Mouse (Mus musculus) Patski (cell line): Measurements from ENCODE around the gene Spred3. TPM values are rescaled to one million over a fixed set of nuclear protein-coding genes. Genes with fewer than 3 reads are reported as not detected.
A peak's percentile ranks its signal among the peaks of the same experiment; 100 is the strongest.

ENCODE experiments used
- ATAC-seq: fragments of 100-300 bp; one replicate; pipeline ENCODE4 v1.8.0; 2021
- CTCF ChIA-PET: fragments of 350-600 bp; sonication (Branson Sonifier 250); formaldehyde crosslinking; loops from one replicate; lab custom pipeline; 2022; ENCODE audit warnings: inconsistent platforms; lab: Charles Lee
- POLR2A ChIA-PET: fragments of 350-600 bp; sonication (Branson Sonifier 250); formaldehyde crosslinking; loops from one replicate; lab custom pipeline; 2022; ENCODE audit warnings: antibody characterized with exemption, inconsistent platforms; lab: Charles Lee
- DNase-seq: peaks from one replicate; pipeline ENCODE4 v3.0.0-alpha.2; 2011; ENCODE audit warnings: low read depth, low spot score
- H3K27me3 ChIP-seq: fragments of 371-371 bp; one replicate; pipeline ENCODE4 v1.5.1; 2021
- CTCF ChIP-seq: fragments of 100-300 bp; IDR thresholded peaks from one replicate; pipeline ENCODE4 v1.5.1; 2021
- in situ Hi-C: fragments of 300-500 bp; cut with MboI; formaldehyde crosslinking; loops from 3 replicates; pipeline ENCODE4 v1.11.1; 2018; ENCODE audit warnings: low pct_unique_long_range_greater_than_20kb, mixed read lengths
- polyA plus RNA-seq: library from polyadenylated mRNA; unstranded; gene quantifications from one replicate; pipeline ENCODE4 v1.2.3, GENCODE M21; 2021

Spred3 gene
- polyA plus RNA-seq, 1 experiment from 2014 or later, result 42.6 TPM

DNA sequence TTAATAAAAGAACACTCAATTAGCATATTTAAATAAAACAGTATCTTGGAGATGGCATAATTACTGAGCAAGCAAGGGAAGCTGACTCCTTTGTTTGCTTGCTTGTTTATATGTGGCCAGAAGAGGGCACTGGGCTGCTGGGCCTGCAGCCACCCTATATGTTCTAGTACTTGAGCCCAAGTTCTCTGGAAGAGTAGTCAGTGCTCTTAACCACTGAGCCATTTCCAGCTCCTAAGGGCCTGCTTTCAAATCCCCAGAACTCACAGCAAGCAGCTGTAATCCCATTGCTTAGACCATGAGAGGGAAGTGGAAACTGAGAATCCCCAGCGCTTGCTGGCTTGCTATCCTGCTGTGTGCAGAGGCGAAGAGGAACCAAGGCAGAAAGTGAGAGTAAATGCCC lies 41.5 kb downstream of the Spred3 start:
- H3K27me3 ChIP-seq, result peaks cover 4% of the 10 kb centered on the region
- ChIA-PET CTCF (interaction anchor here (0.9 to 2.6 kb wide), 3 partner anchors 32 to 172 kb away, joined by 4 to 8 read pairs (median 4); no protein-coding TSS in a partner anchor), POLR2A (no interaction called here)
- TF ChIP-seq CTCF, result peak; percentile 70
- ATAC-seq (no peak), DNase-seq (no peak)
- in situ Hi-C loops, result loop anchor here (5.0 kb wide), 1 partner anchor 164 kb away; no protein-coding TSS in a partner anchor

DNA sequence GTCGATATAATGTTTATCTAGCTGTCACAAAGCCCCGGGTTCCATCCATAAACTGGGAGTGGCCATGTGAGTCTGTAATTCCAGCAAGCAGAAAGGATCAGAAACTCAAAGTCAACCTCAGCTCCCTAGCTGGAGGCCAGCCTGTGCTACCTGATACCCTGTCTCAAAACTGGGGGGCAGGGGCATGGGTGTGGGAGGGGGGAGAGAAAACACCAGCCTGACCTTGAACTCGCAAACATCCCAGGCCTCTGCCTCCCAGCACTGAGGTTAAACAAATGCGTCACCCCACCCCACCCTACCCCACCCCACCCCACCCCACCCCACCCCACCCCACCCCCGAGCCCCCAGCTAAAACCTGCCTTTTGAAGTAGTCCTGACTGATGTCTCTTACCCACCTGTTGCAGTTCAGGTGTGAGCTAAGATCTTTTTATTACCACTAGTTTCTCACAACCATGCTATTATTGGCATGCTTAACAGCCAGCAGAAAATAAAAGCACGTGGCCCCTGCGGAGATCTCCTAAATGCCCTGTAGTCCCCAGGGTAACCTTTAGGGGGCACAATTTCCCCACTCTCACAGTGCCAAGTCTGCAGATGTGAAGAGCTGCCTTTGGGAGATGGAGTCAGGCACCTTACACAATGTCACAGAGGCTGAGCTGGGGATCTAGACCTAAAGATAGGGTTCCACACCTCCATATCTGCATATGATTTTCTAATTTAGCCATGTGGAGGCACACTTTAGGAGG lies 43.9 kb downstream of the Spred3 start:
- peak; percentile 24 for DNase-seq
- CTCF ChIA-PET, result interaction anchor here (0.6 to 2.1 kb wide), 10 partner anchors 20 to 175 kb away, joined by 3 to 12 read pairs (median 4); no protein-coding TSS in a partner anchor
- in situ Hi-C loops, result loop anchor here (5.0 kb wide), 1 partner anchor 166 kb away; no protein-coding TSS in a partner anchor
- peak; percentile 86 for TF ChIP-seq CTCF
- no peaks in the 10 kb centered on the region for H3K27me3 ChIP-seq
- no peak for ATAC-seq
- POLR2A ChIA-PET, result no interaction called here

DNA sequence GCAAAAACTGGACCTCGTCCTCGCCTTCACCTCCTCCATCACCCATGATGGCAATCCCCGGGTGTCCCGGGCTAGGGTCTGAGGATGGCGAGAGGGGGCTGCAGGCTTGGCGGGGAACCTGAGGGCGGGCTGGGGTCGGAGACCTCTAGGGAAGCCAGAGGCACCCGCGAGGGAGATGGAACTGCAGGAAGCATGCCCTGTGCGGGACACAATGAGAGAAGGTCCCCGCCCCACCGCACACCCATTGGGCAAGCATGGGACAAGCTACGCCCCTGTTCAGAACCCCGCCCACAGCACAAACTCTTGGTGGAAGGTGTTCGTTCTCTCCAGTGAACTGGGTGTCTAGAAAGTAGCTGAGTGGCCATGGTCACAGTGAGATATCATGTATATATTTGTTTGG lies 45.2 kb downstream of the Spred3 start, which contains the start of gene Ryr1:
TSS of gene Ryr1 (minus strand) at position 210 of the 400 bp plus-strand sequence.
- peak; percentile 65 for ATAC-seq
- POLR2A ChIA-PET, result no interaction called here
- in situ Hi-C loops, result loop anchor here (5.0 to 25.0 kb wide), 2 partner anchors 167 to 412 kb away; no protein-coding TSS in a partner anchor
- no peak for DNase-seq
- no peaks in the 10 kb centered on the region for H3K27me3 ChIP-seq
- CTCF ChIA-PET, result interaction anchor here (2.0 to 2.1 kb wide), 2 partner anchors 21 to 119 kb away, joined by 5 to 10 read pairs; no protein-coding TSS in a partner anchor
- TF ChIP-seq CTCF, result no peak

DNA sequence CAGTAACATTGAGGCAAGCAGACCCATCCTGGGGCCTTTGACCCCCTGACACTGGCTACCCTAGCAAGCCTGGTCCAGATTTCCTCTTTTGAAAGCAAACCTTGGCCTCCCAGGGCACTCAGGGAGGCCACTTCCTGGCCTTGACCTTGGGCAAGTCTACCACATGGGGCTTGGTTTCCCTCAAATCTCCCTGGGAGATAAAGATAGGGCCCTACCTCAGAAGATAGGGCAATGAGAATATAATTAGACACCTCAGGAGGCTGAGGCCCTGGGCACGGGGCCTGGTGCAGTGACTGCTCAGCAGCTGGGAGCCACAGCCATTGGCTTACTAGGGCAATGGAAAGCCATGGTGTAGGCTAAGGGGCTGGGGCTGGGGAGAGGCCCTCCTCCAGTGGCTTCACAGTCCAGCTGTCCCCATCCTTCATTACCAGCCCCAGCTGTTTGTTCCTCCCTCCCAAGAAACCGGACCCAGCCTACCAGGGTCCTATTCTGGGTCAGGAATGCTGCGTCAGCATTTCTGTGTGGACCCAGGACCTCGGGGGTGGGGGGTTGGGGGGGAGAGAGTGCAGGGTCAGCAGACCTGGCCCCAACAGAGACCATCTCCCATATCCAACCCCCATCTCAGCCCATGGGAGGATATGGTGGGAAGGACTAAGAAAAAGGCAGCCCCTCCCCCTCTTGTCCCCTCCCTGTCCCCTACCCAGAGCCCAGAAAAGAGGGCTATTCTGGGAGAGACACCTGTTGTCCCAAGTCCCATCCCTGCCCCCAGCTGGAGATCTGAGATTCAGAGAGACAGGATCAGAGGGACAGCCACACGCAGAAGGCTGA lies 46.5 kb downstream of the Spred3 start:
- ChIA-PET POLR2A (no interaction called here), CTCF (no interaction called here)
- no peak for DNase-seq
- TF ChIP-seq CTCF, result no peak
- in situ Hi-C loops, result loop anchor here (25.0 kb wide), 1 partner anchor 414 kb away; no protein-coding TSS in a partner anchor
- ATAC-seq, result no peak
- H3K27me3 ChIP-seq, result peaks cover 4% of the 10 kb centered on the region

DNA sequence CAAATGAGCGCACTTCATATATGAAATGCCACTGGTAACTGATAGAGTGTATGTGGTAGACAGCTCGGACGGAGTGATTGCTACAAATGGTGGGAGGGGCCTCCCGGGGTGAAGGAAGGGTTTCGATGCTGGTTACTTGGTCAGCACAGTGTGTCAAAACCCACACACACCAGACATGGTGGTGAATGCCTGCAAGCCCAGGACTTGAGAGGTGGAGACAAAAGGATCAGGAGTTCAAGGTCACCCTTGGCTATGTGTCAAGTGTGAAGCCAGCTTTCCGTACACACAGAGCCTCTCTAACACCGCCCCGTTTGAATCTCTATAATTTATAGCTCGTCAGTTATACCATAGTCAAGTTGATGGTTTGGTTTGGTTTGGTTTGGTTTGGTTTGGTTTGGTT lies 47.4 kb downstream of the Spred3 start:
- ATAC-seq, result no peak
- TF ChIP-seq CTCF, result no peak
- in situ Hi-C loops, result loop anchor here (25.0 kb wide), 1 partner anchor 414 kb away; no protein-coding TSS in a partner anchor
- no peak for DNase-seq
- peaks cover 4% of the 10 kb centered on the region for H3K27me3 ChIP-seq
- POLR2A ChIA-PET, result no interaction called here
- CTCF ChIA-PET, result no interaction called here

DNA sequence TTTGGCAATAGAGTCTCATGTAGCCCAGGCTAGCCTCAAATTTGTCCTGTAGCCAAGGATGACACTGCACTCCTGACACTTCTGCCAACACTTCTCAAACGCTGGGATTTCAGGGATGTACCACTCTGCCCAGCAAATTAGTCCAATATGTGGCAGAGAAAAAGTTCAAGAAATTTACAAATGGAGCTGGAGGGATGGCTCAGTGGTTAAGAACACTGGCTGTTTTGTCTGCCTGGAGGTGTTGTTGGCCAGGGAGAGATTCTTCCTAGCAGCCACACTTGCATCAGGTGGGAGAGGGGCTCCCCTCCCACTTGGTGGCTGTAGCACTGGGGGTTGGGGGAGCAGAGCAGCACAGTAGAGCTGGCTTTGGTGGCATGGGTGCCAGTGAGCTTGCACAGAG lies 50.7 kb downstream of the Spred3 start:
- peaks cover 5% of the 10 kb centered on the region for H3K27me3 ChIP-seq
- DNase-seq (no peak), ATAC-seq (no peak)
- CTCF ChIA-PET, result no interaction called here
- TF ChIP-seq CTCF, result no peak
- POLR2A ChIA-PET, result interaction anchor here (0.5 kb wide), 1 partner anchor 37 kb away, joined by 3 read pairs; the partner anchor contains the start of gene Fam98c
- in situ Hi-C loops, result loop anchor here (25.0 kb wide), 1 partner anchor 418 kb away; no protein-coding TSS in a partner anchor

DNA sequence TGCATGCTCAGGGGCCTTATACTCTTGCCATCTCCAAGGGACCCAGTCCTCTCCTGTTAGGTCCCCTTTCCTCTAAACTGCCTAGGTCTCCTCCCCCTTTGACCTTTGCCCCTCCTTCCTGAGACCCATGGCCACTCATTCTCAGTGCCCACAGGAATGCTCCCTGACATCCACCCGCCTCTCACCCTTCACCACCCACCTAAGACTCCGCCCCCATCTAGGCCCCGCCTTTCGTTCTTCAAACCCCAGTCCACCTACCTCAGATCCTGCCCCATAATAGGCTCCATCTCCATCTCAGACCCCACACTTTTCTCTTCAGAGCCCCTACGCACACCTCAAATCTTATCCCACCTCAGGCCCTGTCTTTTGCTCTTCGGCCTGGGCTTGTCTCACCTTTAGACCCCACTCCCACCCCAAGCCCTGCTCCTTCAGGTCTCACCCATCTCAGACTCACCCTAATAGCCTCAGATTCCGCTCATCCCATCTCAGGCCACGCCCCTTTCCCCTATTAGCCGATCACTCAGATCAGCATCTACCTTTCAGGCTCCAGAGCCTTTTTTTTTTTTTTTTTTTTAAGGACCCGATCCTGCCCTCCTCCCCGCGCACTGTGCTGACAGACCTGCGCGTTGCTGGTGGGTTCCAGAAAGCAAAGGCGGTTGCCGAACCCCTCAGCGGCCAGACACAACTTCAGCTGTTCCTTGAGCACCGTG lies 51.9 kb downstream of the Spred3 start:
- TF ChIP-seq CTCF, result no peak
- H3K27me3 ChIP-seq, result peaks cover 6% of the 10 kb centered on the region
- CTCF ChIA-PET, result no interaction called here
- POLR2A ChIA-PET, result no interaction called here
- DNase-seq (no peak), ATAC-seq (no peak)
- in situ Hi-C loops, result loop anchor here (25.0 kb wide), 1 partner anchor 419 kb away; no protein-coding TSS in a partner anchor

DNA sequence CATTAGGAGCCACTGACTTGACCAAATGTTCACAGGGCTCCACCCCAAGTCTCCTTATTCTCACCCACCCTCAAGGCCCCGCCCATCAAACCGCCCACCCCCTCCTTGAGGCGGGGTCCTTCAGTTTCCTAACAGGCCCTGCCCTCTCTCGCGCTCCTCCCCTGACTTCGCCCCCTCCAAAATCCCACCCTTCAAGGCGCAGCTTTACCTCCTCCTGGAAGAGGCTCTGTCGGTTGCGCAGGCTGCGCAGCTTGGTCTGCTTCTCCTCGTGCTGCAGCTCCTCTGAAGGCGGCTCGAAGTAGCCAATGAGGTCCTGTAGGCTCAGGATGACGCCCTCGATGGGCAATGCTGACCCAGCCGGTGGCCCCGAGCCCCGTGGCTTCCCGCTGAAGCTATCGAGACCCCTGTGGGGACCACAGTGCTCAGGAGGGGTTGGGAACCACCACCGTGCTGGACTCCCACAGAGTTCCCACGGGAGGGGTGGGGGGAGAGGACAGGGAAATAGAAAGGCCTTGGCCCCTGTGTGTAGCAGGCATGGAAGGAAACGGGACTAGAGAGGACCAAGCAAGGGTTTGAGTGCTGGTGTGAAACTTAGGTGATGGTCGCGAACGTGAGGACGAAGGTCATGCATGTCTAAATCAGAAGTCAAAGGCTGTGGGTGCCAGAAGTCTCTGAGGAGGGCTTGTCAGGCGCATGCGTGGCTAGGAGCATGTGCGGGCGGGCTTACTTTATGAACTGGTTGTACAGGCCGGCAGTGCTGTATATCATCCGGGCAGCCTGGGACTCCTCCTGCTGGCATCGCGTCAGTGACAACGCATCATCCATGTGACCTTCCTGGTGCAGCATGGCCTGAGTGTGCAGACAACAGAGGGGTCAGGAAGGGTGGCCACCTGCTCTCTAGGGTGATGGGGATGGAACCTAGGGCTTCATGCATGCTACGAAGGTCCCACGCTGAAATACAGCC lies 60.9 kb downstream of the Spred3 start:
- DNase-seq, result no peak
- no peak for ATAC-seq
- CTCF ChIA-PET, result no interaction called here
- in situ Hi-C loops, result loop anchor here (25.0 kb wide), 1 partner anchor 428 kb away; no protein-coding TSS in a partner anchor
- POLR2A ChIA-PET, result no interaction called here
- peaks cover 7% of the 10 kb centered on the region for H3K27me3 ChIP-seq
- no peak for TF ChIP-seq CTCF

Other genes starting within 250 kb of the Spred3 start
- 485 TPM for gene Actn4, start 208.1 kb downstream of the Spred3 start, polyA plus RNA-seq
- gene Eif3k, start 188.5 kb downstream of the Spred3 start, polyA plus RNA-seq, result 328 TPM
- gene Map4k1, start 188.4 kb downstream of the Spred3 start, polyA plus RNA-seq, result 4.7 TPM
- 0.03 TPM for gene Ryr1, start 45.2 kb downstream of the Spred3 start, polyA plus RNA-seq
- 0.05 TPM for gene Rasgrp4, start 35.6 kb downstream of the Spred3 start, polyA plus RNA-seq
- gene Fam98c, start 14.2 kb downstream of the Spred3 start, polyA plus RNA-seq, result 18.8 TPM
- gene Ggn, start 201 bp downstream of the Spred3 start, polyA plus RNA-seq, result 3.1 TPM
- gene Psmd8, start 10.3 kb upstream of the Spred3 start, polyA plus RNA-seq, result 241 TPM
- gene Catsperg1, start 43.6 kb upstream of the Spred3 start, polyA plus RNA-seq, result not detected
- not detected for gene Kcnk6, start 62.1 kb upstream of the Spred3 start, polyA plus RNA-seq
- 57.0 TPM for gene Yif1b, start 67.9 kb upstream of the Spred3 start, polyA plus RNA-seq
- gene 2200002D01Rik, start 78.1 kb upstream of the Spred3 start, polyA plus RNA-seq, result 165 TPM
- 446 TPM for gene Spint2, start 111.5 kb upstream of the Spred3 start, polyA plus RNA-seq
- 5.1 TPM for gene Ppp1r14a, start 118.9 kb upstream of the Spred3 start, polyA plus RNA-seq
- gene Dpf1, start 133.5 kb upstream of the Spred3 start, polyA plus RNA-seq, result 6.2 TPM